Mouse (Mus musculus) liver, adult (tissue): ENCODE results near the gene Frs3.

Experiments
- GATA4 ChIP-seq: IDR thresholded peaks from 2 replicates; pipeline ENCODE4 v1.6.1; 2014; ENCODE audit warnings: mild to moderate bottlenecking, low read length; ENCODE audit not compliant: insufficient replicate concordance

Frs3 gene

DNA sequence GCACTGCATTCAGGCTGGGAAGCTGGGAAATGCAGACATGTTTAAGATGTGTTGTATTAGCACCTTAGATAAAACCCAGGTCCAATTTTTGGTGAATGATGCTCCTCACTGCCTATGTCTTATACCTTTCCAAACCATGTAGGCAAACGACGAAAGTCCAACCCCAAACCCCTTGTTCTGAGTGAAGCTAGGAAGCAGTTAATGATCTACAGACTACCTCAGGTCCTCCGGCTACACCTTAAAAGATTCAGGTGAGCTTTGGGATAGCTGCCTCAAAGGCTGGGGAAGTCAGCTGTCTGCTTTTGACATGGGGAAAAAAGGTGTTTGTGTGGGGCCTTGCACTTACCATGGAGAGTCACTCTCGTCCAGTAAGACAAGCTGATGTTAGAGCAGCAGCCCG, 10.1 kb upstream of the Frs3 start:
- TF ChIP-seq GATA4 = no peak

GRCm38 (mm10) chr17:47682836-47683235, 6.0 kb upstream of the Frs3 start:
- TF ChIP-seq GATA4 = no peak

DNA sequence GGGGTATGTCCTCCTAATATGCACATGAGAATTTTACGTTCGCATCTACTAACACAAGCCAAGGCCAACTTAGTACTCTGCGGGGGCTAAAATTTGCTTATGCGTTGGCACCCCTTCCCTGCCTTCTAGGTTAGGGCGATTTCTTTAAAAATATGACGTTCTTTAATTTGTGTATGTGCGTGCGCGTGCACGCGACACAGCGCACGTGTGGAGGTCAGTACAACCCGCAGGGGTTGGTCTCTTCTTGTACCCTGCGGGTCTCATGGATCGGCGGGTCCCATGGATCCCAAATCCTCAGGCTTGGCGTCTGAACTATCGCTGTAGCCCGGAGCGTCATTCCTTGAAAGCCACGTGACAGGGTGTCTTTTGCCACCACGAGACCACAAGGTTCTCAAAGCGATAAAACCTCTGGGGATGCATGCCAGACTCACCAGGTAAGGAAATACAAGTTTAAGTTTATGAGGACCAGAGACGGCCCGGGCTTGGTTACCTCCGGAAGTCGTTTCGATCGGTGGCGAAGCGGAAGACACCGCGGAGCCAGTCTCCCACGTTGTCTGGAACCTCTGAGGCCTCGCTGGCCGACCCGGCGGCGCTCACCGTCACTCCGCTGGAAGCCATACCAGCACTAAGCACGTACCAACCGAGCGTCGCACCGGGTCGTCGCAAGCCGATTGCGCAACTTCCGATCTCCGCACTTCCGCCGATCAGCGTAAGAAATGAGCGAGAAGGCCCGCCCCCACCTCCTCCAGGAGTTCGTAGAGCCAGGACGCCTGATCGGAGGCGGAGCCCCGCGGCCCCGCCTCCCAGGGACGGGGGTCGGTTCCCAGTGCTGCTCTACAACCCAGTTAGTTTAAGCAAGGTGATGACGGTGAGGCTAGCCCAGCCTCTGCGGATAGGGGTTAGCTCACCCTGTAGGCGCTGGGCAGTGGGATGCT, 1.2 kb upstream of the Frs3 start:
- no peak; the same call in 1 of the 2 replicates for TF ChIP-seq GATA4

GRCm38 (mm10) chr17:47688344-47688607, 554 bp upstream of the Frs3 start, which contains the start of gene Tomm6:
Gene Tomm6, minus strand, starts transcription at chr17:47688386.
- TF ChIP-seq GATA4 = no peak

GRCm38 (mm10) chr17:47689894-47690293, 1.1 kb downstream of the Frs3 start:
- TF ChIP-seq GATA4 = no peak

DNA sequence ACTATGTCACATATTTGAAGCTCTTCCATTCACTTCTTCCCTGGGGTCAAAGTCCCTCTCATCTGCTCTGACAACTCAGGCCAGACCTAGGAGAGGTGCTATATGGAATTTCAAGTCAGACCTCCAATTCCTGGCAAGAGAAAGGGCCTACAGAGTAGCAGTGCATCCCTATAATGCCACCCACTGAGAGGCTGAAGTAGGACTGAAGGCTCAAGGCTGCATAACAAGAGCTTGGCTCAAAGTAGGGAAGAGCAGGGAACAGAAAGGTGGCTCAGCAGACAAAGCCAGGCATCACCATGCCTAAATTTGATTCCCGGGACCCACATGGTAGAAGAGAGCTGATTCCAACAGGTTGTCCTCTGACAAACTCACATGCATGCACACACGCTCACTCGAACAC, 2.8 kb downstream of the Frs3 start:
- TF ChIP-seq GATA4 = no peak

DNA sequence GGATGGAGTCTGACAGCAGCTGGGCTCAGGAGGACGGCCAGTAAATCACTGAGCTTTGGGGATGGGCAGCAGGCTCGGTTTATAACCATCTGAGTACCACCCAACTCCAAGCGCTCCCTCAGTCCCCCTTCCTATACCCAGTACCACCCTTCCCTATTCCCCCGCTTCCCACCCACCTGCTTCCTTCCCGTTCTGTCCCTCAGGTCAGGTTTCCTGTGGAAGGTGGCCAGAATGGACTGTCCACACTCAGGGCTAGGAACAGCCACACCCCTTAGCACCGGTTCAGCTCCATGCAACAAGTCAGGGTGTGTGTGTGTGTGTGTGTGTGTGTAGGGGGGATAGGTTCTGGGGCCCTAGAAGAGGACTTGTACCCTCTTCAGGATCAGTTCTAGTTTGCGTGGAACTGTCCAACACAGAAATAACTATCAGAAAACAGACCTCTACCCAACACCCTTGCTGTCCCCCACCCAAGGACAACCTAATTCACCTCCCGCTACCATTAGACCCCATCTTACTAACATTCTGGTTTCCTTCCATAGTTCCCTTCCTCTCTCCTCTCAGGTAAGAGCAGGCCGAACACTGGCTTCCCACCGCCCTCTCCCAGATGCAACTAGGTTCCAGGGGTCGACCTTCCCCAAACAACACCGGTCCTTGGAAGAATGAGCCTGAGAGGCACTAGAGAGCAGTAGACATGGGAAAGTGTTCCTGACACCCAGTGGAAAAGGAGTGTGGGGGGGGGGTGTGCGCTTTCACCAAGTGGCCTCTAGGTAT, 5.0 kb downstream of the Frs3 start:
- TF ChIP-seq GATA4 = no peak

DNA sequence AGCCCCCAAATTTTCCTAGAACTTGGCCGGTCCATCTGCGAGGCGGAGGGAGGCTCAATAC, 5.4 kb downstream of the Frs3 start, which contains the start of gene Gm21981:
Gm21981 (minus strand) TSS at position 14 of the 61 bp plus-strand sequence.
- TF ChIP-seq GATA4 = no peak

DNA sequence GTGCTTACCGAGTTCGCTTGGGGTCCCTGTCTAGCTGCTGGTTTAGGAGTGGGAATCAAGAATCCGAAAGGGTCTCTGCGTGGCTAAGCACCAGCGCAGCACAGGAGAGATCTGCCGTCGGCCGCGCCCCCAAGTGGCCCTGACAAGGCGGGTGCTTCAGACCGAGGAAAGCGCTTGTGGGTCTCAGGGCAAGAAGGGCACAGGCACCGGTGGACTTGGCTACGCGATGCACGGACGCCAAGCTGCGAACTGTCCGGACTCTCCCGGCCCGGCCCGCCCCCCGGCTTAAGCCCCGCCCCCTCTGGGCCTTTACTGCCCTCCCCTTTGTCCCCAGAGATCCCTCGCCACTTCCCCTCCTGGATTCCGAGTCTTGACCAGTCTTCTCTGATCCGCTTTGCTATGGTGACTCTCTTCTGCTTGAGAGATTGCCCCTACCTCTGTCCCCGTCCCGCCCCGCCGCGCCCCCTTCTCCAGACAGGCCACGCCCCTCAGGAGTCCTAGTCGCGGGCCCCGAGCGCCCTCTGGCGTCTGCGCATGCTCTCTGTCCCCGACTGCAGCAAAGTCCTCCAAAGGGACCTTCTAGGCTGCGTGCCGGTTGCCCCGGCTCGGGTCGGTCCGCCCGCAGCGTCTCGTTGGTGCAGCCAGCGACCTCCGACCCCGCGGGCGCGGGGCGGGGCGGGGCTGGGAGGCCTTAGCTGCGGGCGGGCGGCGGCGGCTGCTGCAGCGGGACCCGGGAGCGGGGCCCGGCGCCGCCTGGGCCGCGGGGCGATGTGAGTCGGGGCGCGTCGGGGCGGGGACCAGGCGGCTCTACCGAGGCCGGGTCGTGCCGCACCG, 5.9 kb downstream of the Frs3 start, which contains the start of gene Prickle4:
Prickle4 (minus strand) TSS at position 234 of the 834 bp plus-strand sequence.
- TF ChIP-seq GATA4 = no peak; the same call in 1 of the 2 replicates

GRCm38 (mm10) chr17:47695337-47695710, 6.5 kb downstream of the Frs3 start:
- TF ChIP-seq GATA4 = no peak

DNA sequence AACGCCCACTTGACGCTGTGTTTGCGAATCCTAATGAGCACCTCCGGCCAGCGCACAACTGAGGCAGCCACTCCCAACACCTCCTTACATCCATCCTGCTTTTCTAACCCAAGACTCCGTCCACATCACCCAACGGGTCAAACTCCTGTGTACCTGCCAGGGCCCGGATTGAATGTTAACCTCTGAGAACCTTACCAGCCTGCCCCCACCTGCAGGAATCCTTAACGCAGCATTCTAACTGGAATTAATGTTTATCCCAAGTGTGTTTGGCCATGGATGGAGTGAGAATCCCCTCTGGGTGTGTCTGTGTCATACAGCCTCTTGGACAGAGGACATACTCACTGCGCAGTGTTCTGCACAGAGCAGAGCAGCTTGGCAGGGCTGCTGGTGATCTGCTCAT, 9.3 kb downstream of the Frs3 start:
- no peak for TF ChIP-seq GATA4

GRCm38 (mm10) chr17:47699055-47699454, 10.2 kb downstream of the Frs3 start:
- TF ChIP-seq GATA4 = no peak

DNA sequence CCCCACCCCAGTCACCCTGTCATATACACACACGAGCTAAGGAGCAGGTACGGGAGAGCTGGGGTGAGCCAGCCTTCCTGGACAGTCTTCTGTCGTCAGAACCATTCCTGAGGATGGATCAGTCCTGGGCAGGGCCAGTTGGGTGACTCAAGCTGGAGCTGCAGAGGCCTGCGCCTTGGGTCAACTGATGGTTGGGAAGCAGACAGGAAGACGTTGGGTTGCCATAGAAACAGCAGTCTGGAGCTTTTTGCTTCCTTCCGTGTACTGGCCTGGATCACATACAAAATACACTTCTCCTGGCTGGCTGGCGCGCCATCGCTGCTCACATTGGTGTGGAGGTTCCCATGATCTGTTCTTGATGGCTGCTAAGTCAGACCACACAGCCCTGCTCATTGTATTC, 13.0 kb downstream of the Frs3 start:
- TF ChIP-seq GATA4 = no peak

GRCm38 (mm10) chr17:47702548-47703345, 13.9 kb downstream of the Frs3 start:
- TF ChIP-seq GATA4 = no peak

GRCm38 (mm10) chr17:47703556-47703955, 14.7 kb downstream of the Frs3 start:
- TF ChIP-seq GATA4 = no peak

GRCm38 (mm10) chr17:47704692-47705091, 15.9 kb downstream of the Frs3 start:
- TF ChIP-seq GATA4 = no peak

DNA sequence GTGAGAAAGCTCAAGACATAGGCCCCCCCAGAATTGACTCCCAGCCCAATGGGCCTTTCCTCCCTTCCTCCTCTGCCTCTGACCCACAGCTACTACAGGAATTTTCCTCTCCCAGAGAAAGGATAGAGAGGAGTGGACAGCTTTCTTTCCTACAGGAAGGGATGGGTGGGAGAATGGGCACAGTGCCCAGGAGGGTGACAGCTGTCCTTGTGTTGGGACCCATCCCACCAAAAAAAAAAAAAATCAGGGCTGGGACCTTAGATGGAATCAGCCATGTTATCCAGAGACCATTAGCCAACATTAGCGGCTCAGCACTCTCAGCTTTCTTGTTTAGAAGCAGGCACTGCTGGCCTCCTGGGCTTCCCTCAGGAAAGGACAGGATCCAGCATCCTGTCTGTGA, 17.4 kb downstream of the Frs3 start:
- no peak for TF ChIP-seq GATA4
